Mouse (Mus musculus) brain, embryonic 14.5 days (tissue): ENCODE measurements around the gene Frmpd2. TPM values are rescaled to one million over a fixed set of nuclear protein-coding genes. Genes with fewer than 3 reads are reported as not detected.

Experiments
- DNase-seq: peaks from one replicate; pipeline ENCODE4 v3.0.0-alpha.2; 2011; ENCODE audit warnings: low read depth
- CTCF ChIP-seq: fragments of 200-500 bp; IDR thresholded peaks from 2 replicates; pipeline ENCODE4 v1.5.1; 2012; ENCODE audit warnings: inconsistent platforms, mild to moderate bottlenecking, moderate library complexity, borderline replicate concordance; ENCODE audit not compliant: insufficient read depth, insufficient read length; ENCODE audit errors: extremely low read depth
- POLR2A ChIP-seq: fragments of 200-500 bp; IDR thresholded peaks from 2 replicates; pipeline ENCODE4 v1.6.1; 2012; ENCODE audit warnings: mild to moderate bottlenecking, inconsistent platforms, borderline replicate concordance; ENCODE audit not compliant: poor library complexity, insufficient read depth, insufficient read length, severe bottlenecking; ENCODE audit errors: extremely low read depth
- polyA plus RNA-seq: library from polyadenylated mRNA; depleted of rRNA; stranded (reverse); fragments of >200 nt; gene quantifications from 2 replicates; pipeline ENCODE4 v1.2.3, GENCODE M21; 2012

Gene Frmpd2
- polyA plus RNA-seq, 1 experiment = 0.07 TPM

- TF ChIP-seq CTCF (no peak), POLR2A (no peak)
These were observed 37.2 kb downstream of the Frmpd2 start for GRCm38 (mm10) chr14:33508660-33509059.

GRCm38 (mm10) chr14:33513877-33514276 is 42.4 kb downstream of the Frmpd2 start:
- TF ChIP-seq POLR2A (no peak), CTCF (no peak)
- DNase-seq = peak; percentile 62

More at GRCm38 (mm10) chr14:33508660-33509059, 37.2 kb downstream of the Frmpd2 start:
- no peak for DNase-seq

- DNase-seq = peak; percentile 76
- TF ChIP-seq CTCF = no peak
- no peak for TF ChIP-seq POLR2A
These were observed 43.3 kb downstream of the Frmpd2 start for GRCm38 (mm10) chr14:33514756-33515285.

GRCm38 (mm10) chr14:33521538-33521937 is 50.0 kb downstream of the Frmpd2 start:
- DNase-seq = peak; percentile 73
- TF ChIP-seq POLR2A (no peak), CTCF (no peak)

- DNase-seq = peak; percentile 90
- no peak for TF ChIP-seq POLR2A
- TF ChIP-seq CTCF = no peak
These were observed 53.9 kb downstream of the Frmpd2 start for GRCm38 (mm10) chr14:33525272-33525983.

GRCm38 (mm10) chr14:33526621-33527020 is 55.1 kb downstream of the Frmpd2 start:
- TF ChIP-seq POLR2A (no peak), CTCF (no peak)
- DNase-seq = no peak

GRCm38 (mm10) chr14:33527938-33528337 is 56.4 kb downstream of the Frmpd2 start:
- no peak for DNase-seq
- TF ChIP-seq POLR2A (no peak), CTCF (no peak)

GRCm38 (mm10) chr14:33531331-33531912 is 59.9 kb downstream of the Frmpd2 start:
- TF ChIP-seq POLR2A (no peak), CTCF (no peak)
- no peak for DNase-seq

- TF ChIP-seq CTCF (no peak), POLR2A (no peak)
- DNase-seq = no peak
These were observed 61.3 kb downstream of the Frmpd2 start for GRCm38 (mm10) chr14:33532792-33533191.

GRCm38 (mm10) chr14:33533516-33533915 is 62.0 kb downstream of the Frmpd2 start:
- TF ChIP-seq POLR2A = no peak
- no peak for TF ChIP-seq CTCF
- DNase-seq = no peak

GRCm38 (mm10) chr14:33535317-33535716 is 63.8 kb downstream of the Frmpd2 start:
- DNase-seq = no peak
- TF ChIP-seq POLR2A (no peak), CTCF (no peak)
